Mouse (Mus musculus) lung, adult 18-20 months (tissue): ENCODE data around the gene Hist1h2bn.
"Not testable (repeated sequence)": the region's sequence is repeated elsewhere in the genome, so short reads cannot be mapped to it uniquely, and the experiment has no call there.

Source experiments
- DNase-seq, 2 experiments: peaks; one replicate each; pipeline ENCODE4 v3.0.0; 2022; ENCODE audit warnings: mixed read lengths in 2 of 2

Hist1h2bn gene

DNA sequence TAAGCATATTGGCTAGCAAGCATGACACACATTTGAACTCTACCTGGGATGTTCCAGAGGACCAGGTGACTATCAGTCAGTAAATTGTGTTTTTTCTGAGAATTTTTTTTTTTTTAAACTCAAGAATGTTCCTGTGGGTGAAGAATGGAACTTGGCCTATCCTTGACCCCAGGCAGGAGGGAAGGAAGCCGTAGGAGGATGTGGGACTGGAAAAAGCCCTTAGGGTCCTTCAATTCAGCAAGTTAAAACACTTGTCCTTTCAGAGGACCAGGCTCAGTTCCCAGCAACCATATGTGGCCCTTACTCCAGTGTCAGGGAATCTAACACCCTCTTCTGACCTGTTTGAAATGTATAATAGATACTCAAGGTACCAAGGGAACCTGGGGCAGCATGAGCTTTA, 24.4 kb upstream of the Hist1h2bn start:
- DNase-seq: no peak

DNA sequence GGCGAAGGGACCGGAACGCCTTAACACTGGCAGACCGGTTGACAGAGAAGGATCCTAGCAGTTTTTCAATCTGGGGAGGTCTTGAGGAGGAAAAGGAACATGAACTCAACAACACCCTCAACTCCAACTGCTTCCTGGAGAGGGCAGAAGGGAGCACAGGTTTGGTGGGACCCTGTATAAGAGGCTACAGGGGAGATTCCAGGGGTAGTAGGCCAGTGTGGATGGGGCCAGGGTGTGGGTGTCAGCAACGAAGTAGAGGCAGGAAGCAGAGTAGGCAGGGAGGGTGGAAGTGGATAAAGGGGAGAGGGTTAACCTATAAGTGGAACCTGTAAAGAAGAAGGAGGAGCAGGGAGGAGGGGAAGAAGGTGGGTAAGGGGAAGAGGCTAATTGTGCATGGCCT, 20.5 kb upstream of the Hist1h2bn start:
- no peak for DNase-seq

GRCm38 (mm10) chr13:21734010-21734905, 19.7 kb upstream of the Hist1h2bn start:
- DNase-seq: peak; percentile 62 to 82

DNA sequence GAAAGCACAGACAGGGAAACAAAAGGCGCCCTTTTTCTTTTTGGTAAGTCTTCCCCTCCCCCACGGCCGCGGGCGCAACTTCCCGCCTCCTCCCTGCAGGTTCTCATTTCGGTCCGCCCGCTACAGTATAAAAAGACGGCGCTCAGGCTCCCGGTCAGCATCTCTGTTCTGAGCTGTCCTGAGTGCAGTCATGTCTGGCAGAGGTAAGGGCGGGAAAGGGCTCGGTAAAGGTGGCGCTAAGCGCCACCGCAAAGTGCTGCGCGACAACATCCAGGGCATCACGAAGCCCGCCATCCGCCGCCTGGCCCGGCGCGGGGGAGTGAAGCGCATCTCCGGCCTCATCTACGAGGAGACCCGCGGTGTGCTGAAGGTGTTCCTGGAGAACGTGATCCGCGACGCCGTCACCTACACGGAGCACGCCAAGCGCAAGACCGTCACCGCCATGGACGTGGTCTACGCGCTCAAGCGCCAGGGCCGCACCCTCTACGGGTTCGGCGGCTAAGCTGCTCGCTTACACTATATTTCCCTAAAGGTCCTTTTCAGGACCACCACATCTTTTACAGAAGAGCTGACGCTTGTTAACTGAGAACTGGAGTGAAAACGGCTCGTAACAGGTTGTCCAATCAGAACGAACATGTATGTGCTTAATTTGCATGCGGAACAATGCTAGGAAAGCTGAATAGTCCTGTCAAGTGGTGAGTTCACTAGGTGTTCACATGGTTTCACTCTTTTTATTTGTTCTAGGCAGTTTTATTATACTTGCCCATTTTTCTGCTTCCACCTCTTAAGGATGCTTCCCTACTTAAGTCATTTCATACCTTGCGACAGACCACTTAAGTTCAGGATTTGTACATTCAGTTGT, 18.8 kb upstream of the Hist1h2bn start, which contains the start of gene Hist1h4j:
Gene Hist1h4j, plus strand, starts transcription at position 159 of the 862 bp plus-strand sequence.
- peak; percentile 50 to 57 for DNase-seq

GRCm38 (mm10) chr13:21745006-21745405, 8.9 kb upstream of the Hist1h2bn start:
- DNase-seq: no peak

DNA sequence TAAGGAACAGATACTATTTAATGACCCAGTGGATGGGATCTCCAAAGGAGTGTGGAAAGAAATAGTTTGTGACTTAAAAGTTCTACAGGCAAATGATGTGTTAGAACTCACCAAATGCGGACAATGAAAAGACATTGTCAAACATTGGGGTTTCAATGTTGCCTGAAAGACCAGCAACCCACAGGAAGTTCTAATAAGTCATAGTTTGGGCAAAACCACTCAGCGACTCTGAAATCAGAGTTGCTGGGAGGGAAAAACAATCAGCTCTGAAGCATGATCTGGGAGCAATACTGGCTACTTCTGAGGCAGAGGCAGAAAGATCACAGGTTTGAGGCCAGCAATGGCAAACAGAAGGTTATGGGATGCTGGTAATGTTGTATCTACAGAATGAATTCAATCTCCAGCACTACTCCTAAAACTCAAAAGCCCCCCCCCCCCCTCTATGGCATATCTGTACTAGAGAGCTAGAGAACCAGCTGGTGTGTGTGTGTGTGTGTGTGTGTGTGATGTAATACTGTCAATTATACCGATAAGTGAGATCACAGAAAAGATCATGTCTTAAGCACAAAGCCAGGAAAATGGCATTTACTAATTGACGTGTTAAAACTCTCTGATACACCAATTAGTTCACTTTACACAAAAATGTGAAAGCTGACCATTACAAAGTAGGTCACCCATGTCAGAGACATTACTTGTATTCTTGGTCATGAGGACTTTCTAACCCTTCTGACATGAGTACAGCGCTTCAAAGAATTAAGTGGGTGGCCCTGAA, 4.3 kb upstream of the Hist1h2bn start:
- no peak for DNase-seq

DNA sequence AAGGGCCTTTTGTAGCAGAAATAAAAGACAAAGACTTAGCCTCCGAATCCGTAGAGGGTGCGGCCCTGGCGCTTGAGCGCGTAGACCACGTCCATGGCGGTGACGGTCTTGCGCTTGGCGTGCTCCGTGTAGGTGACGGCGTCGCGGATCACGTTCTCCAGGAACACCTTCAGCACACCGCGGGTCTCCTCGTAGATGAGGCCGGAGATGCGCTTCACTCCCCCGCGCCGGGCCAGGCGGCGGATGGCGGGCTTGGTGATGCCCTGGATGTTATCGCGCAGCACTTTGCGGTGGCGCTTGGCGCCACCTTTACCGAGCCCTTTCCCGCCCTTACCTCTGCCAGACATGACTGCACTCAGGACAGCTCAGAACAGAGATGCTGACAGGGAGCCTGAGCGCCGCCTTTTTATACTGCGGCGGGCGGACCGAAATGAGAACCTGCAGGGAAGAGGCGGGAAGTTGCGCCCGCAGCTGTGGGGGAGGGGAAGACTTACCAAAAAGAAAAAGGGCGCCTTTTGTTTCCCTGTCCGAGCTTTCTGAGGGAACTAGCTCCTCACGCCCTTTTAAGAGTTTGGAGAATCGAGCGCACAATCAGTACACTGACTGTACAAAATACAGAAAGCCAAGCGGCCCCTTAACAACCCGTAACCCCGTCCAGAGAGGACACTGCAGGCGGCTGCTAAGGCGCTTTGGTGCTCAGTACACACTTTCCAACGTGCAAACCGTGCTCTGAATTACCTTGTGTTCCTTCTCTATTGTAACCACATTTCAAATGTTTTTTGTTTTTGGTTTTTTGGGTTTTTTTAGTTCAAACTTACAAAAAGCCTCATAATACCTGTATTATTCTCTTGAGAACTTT, 3.5 kb upstream of the Hist1h2bn start, which contains the start of gene Hist1h4k:
Gene Hist1h4k, minus strand, starts transcription at position 347 of the 859 bp plus-strand sequence.
- DNase-seq: peak; percentile 78 to 84

- DNase-seq: no peak
Observed at GRCm38 (mm10) chr13:21751417-21751816, 2.5 kb upstream of the Hist1h2bn start.

GRCm38 (mm10) chr13:21751827-21752226, 2.1 kb upstream of the Hist1h2bn start:
- no peak for DNase-seq

- no peak for DNase-seq
Observed at GRCm38 (mm10) chr13:21752356-21752755, 1.6 kb upstream of the Hist1h2bn start.

GRCm38 (mm10) chr13:21753051-21753523, 836 bp upstream of the Hist1h2bn start:
- DNase-seq: no peak

DNA sequence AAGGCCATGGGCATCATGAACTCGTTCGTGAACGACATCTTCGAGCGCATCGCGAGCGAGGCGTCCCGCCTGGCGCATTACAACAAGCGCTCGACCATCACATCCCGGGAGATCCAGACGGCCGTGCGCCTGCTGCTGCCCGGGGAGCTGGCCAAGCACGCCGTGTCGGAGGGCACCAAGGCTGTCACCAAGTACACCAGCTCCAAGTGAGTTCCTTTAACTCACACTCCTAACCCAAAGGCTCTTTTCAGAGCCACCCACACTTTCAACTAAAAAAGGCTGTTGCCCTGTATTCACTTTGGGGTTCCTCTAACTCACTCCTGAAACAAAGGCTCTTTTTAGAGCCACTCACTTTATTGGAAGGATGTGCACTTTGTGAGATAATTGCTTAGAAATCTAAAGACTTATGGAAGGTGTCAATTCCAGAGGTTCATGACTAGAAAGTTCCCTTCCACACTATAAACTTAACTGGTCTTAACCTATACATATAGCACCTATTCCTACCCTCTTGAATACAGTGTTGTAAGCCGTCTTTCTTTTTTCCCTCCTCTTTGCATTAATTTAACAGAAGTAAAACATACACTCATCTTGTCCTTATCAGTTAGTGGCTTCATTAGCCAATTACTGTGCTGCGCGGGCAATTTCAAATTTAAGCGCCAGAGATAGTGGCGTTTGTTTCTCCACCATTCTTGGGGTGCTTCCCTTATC, 525 bp downstream of the Hist1h2bn start:
- DNase-seq: not testable (repeated sequence)

DNA sequence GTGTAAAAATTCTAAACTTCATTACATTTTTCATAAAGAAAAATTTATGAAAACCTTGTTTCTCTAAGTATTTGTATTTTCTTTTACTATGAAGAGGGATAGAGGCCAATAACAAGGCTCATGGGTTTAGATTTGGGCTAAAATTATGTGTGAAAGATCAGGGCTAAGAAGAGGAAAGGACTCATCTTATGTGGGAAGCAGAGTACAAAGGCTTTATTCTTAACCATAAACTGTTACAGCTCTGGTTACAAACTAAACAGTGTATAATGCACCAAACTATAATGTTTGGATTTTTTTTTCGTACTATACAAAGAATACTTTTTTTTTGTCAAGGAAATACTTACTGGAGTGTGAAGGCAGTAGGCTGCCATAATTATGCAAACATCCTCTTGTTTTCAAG, 1.8 kb downstream of the Hist1h2bn start:
- DNase-seq: no peak

GRCm38 (mm10) chr13:21778814-21779766, 25.2 kb downstream of the Hist1h2bn start:
- DNase-seq: peak; percentile 29 to 53

- DNase-seq: peak in 1 of 2 experiments; percentile 20
Observed at GRCm38 (mm10) chr13:21779767-21780731, 26.1 kb downstream of the Hist1h2bn start, which contains the start of gene Hist1h1b. Gene Hist1h1b (minus strand): TSS chr13:21780625.

- no peak for DNase-seq
Observed at GRCm38 (mm10) chr13:21781021-21781555, 27.2 kb downstream of the Hist1h2bn start.

DNA sequence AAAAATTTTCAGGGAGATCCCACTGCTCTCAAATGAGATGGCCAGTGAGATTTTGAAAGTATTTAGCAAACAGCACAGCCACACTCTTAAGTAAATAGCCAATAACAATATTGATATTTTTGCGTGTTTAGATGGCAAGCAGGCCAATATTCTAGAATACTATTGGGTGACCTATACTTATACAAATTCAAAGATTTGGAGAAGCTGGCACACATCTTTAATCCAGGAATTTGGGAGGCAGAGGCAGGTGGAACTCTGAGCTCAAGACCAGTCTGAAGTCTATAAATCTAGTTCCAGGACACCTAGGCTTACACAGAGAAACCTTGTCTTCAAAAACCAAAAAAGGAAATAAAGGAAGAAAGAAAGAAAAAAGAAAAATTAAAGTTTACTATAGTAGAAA, 27.7 kb downstream of the Hist1h2bn start:
- DNase-seq: no peak
